Mouse (Mus musculus): Measurements from ENCODE around the gene Rras.

Rras gene

DNA sequence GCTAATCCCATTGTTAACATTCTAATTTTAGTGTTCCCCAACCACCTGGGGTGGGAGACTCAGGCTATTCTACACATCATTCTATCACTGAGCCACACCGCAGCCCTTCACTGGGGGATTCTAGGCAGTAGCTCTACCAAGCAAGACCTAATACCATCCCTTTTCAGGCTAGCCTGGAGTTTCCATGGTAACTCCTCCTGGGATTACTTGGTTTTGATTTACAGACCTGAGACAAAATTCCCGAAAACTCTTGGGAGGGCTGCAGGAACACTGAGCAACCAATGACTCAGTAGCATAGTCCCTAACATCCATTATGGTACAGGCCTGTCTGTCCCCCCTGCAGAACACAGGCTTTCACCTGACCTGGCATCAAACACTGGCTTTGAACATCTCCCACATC, 8.5 kb downstream of the Rras start:
- no peak for DNase-seq (ENCODE audit: low spot score)

DNA sequence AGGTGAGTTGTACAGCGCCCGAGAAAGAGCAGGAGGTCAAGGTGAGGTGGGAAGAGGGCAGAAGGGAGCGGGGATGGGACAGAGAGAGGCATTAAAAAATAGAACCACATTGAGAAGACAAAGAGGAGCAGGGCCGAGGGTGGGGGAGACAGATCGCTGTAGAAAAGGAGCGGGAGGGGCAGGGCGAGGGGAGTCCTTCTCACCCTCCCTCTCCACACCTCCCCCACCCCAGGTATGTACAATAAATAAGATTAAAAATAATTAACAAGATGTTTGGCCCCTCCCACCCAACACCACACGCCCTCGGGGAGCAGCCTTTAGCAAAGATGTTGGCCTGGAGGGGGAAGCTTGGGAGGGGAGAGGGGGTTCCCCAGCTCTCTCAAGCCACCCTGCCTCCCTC, 10.0 kb downstream of the Rras start:
- no peak for DNase-seq (ENCODE audit: low spot score)

DNA sequence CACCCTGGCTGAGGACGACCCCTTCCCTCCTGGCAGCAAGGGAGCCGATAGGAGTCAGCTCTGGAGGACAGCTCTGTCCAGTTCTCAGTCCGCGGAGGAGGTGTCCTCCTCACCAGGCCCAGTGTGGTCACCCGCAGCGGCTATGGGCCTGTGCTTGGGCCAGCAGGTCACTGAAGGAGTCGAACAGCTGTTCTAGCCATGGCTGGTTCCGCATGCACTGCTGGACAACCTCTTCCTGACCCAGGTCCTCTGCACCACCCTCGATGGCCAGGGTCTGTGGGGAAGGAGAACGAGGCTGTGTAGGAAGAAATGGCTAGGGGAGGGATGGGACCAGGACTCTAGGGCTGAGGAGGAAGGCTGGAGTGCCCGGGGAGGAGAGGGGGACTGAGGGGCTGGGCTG, 10.6 kb downstream of the Rras start:
- no peak for DNase-seq (ENCODE audit: low spot score)

DNA sequence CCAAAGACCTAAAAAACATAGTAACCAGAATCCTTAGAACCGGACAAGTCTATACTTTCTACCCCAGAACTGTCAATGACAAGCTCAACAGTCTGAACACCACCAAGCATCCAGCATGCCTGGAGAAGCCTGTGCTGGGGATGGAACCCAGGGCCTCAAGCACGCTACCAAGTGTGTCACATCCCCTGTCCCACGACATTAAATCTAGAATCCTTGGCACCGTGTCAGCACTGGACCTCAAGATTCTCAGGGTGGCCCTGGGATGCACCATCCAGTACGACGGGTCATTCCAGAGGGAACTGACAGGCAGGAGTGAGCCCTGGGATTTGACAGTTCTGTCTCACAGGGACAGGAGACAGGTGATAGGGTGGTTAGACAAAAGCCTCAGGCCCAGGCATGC, 12.2 kb downstream of the Rras start:
- no peak for DNase-seq (ENCODE audit: low spot score)

DNA sequence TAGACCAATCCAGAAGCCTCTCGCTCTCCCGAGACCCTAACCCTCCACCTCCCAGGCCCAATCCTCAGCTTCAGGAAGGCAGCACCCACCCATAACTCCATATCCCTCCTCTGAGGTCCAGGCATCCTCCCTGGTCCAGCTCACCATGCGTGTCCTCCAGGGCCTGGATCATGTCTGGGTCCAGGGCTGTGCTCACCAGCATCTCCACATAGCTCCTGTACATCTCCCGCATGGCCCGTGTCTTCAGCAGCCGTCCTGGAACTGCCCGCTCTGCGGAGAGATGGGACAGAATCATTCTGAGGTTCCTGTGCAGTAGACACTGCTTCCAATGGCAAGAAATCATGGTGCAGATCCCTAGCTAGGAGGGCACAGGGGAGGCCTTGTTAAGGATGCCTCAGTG, 13.1 kb downstream of the Rras start:
- DNase-seq (ENCODE audit: low spot score) = no peak

DNA sequence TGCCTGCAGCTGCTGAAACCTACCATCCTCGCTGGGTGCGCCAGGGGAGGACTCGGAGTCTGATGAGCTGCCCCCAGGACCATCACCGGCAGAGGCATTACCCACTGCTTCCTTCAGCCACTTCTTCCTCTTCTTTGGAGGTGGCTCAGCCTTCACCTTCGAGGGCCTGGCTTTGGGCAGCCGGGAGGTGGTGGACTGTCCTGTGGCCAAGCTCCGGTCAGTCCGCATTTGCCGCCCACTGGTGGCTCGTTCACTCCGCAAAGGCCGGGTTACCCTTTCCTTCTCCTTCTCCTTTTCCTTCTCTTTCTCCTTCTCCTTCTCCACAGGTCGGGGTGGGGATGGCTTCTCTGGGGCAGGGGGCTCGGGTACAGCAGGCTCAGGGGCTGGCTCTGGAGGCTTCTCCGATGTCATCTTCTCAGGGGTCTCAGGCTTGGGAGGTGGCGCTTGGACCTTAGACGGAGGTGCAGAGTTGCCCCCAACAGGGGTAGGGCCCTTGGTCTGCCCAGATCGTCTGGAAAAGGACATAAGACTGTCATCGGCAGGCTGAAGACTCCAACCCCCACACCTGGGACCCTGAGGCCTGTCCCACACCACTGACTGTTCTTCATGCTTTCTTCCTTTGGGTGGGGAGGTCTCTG, 16.1 kb downstream of the Rras start:
- DNase-seq (ENCODE audit: low spot score) = no peak

DNA sequence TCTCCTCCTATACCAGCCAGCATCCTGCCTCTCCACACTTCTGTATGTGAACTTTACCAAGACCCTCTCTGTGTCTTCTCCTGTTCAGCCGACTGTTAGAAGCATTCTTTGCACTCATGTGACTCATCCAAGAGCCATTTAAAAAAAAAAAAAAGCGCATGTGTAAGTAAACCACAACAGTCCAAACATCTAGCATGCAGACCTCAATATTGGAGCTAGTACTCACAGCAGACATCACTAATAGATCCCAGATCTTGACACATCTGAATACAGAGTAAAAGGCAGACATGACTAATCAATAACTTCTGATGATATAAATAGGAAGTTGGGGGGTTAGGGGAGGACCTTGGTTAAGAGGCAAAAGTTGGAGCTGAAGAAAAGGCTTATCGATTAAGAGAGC, 17.9 kb downstream of the Rras start:
- DNase-seq (ENCODE audit: low spot score) = no peak

DNA sequence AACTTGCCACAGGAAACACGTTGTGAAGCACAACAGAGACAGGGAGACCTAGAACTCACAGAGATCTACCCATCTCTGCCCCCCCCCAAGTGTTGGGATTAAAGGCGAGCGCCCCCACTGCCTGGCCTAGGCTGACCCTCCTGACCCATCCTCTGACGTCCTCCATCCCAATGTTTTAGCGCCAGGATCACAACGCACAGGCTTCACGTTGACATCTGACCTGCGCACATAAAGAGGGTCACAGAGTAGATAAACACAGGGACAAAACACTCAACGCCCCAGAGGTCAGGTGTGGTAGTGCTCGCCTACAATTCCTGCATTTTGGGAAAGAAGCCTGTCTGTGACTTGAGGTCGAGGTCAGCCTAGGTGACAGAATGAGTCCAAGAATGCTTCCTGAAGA, 18.9 kb downstream of the Rras start:
- DNase-seq (ENCODE audit: low spot score) = no peak

DNA sequence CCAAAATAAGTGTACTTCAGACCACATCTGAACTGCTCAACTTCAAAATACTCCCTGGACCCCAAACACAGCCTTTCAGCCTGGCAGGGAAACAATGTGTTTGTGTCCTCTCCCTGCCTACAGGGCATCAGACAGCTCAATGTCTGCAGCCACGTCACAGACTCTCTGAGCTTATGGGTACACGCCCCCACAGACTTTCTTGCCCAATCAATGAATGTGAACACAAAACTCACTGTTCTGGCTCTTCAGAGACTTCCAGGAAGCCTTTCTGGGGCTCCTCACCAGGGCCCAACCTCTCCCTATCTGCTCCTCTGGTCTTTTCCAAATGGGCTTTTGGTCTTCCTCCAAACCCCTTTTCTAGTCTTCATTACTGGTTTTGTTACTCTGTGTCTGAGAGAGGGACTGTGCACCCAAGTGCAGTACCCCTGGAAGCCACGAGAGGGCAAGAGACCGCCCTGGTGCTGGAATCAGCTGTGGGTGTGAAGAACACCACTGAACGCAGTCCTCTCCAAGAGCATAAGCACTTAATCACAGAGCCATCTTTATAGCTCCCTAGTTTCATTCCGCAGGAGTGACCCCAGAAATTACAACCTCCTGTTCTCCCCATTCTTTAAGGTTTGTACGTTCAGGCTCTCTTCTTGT, 20.1 kb downstream of the Rras start:
- no peak for DNase-seq (ENCODE audit: low spot score)

DNA sequence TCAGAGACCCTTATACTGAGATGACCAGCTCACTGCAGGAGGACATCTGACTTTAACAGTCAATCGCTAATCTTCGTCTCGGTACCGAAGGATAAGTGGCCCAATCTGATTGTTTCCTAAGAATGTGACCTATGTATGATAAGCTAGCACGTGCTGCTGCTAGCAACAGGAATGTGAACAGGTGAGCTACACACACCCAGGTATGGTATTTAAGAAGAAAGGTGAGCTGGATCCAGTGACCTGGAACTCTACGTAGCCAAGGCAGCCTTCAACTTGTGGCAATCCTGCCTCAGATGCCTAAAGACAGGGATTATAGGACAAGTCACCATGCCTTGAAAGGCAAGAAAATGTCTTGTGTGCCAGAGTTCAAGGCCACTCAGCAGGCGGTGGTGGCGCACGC, 20.6 kb downstream of the Rras start:
- no peak for DNase-seq (ENCODE audit: low spot score)

DNA sequence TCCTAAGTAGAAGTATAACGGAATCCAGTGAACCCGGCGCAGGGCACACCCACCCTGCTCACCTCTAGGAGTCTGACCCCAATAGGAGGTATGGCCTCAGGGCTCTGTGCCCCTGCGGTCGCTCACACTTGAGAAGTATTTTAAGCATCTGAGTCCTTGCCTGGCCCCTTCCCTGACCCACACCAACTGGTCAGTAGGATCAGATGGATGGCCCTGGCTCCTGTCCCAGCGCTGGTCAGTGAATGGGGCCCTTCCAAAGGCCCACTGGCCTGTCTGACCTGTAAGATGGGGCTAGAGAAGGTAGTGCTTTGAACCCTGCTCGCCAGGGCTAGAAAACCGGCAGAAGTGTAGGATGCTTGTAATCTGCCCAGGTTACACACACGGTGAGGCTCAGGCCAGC, 23.1 kb downstream of the Rras start:
- DNase-seq (ENCODE audit: low spot score) = no peak

DNA sequence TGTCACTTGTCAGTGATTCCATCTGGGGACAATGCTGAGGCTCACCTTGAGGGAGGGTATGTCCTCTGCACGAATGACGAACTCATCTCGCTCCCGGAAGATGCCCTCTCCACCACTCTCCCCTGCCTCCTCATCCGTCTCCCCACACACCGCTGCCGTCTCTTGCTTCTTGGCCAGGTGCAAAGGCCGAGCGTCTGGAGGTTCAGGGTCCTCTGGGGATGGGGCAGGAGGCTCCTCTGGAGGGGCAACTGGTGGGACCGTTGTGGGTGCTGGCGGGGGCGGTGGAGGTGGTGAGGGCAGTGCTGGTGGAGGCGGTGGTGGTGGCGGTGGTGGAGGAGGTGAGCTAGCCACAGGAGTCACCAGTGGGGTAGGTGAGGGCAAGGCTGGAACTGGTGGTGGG, 25.5 kb downstream of the Rras start:
- no peak for DNase-seq (ENCODE audit: low spot score)

DNA sequence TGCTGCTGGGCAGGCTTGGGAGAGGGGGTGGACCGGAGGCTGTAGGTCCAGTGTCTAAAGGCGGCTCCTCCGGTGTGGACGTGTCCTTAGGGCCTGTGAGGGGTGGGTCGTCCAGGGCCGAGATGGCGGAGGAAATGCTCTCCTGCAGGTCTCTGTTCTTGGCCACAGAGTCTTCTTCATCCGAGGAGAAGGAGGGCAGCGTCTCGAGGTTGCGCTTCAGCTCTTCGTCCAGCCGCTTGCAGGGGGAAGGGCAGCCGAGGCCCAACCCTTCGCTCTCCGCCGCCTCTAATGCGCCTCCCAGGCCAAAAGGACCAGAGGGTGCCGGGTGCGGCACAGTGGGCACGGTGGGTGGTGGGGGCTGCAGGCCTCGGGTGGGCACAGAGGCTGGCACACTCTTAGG, 28.0 kb downstream of the Rras start:
- no peak for DNase-seq (ENCODE audit: low spot score)

DNA sequence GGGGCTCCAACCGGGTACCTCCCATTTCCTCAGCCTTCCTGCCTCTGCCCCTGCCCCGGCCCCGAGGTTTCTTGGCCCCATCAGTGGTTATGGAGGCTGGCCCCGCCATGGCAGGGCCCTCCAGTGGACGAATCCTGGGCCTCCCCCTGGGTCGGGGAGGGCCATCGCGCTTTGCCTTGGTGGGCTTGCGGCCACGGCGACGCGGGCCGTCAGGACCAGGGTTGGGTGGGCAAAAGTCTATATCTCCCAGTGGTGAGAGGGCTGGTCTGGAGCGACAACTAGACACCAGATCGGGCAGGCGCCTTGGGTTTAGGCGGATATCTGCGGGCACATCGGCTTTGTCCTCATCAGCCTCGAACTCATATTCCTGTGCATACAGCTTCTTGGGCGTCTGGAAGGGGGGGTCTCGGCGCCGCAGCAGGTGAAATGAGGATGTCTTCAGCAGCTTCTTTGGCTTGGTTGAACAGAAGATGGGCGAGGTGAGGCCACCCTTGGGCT, 29.1 kb downstream of the Rras start:
- DNase-seq (ENCODE audit: low spot score) = no peak

DNA sequence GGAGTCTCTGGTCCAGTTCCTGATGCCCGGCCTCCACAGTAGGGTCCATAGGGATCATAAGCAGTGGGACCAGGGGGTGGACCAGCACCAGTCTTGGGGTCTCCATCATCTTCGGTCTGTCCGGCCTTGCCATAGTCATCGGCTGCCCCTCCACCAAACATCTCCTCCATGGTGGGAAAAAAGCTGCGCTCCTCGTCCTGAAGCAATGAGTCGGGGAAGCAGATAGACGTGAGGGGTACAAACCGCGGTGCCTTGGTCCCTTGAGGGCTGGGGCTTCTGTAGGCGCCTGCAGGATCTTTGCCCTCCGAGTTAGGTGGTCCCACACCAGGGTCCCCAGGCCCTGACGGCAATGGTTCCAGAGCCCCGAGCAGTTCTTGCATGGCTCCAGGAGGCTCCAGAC, 29.7 kb downstream of the Rras start:
- DNase-seq (ENCODE audit: low spot score) = no peak

DNA sequence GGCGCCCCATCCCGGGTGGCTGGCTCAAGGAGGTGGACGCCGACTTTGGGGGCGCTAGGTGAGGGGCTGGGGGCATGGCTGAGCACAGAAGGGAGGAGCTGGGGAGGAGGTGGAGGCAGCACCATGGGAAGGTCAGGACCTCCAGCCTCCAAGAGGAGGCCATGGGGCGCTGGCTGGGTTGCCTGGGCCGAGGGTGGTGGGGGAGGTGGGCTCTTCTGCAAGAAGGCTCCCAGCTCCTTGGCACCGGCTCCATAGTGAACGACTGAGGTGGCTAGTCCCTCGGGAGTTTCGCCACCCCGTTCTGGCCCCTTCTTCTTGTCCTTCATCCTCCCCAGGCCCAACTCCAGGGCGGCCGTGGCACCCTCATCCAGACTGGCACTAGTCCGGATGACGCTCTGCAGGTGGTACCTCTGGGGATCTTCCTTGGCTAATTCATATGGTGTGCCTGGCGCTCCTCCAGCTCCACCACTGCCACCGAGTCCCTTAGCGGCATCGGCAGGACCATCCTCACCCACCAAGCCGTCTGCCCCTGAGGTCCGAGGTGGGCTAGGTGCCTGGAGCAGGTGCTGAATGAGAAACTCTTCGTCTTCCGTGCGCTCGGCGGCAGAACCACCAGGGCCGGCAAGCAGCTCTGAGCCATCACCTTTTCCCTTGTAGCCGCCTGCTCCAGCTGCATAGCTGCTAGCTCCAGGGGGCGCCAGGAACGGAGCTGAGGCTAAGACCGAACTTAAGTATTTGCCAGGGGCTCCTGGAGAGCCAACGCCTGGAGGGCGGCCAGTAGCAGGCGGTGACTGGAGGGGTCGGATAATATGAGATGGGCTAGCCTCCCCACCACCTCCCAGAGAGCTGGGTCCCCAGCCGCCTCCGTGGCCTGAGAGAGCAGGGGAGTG, 30.5 kb downstream of the Rras start:
- no peak for DNase-seq (ENCODE audit: low spot score)

DNA sequence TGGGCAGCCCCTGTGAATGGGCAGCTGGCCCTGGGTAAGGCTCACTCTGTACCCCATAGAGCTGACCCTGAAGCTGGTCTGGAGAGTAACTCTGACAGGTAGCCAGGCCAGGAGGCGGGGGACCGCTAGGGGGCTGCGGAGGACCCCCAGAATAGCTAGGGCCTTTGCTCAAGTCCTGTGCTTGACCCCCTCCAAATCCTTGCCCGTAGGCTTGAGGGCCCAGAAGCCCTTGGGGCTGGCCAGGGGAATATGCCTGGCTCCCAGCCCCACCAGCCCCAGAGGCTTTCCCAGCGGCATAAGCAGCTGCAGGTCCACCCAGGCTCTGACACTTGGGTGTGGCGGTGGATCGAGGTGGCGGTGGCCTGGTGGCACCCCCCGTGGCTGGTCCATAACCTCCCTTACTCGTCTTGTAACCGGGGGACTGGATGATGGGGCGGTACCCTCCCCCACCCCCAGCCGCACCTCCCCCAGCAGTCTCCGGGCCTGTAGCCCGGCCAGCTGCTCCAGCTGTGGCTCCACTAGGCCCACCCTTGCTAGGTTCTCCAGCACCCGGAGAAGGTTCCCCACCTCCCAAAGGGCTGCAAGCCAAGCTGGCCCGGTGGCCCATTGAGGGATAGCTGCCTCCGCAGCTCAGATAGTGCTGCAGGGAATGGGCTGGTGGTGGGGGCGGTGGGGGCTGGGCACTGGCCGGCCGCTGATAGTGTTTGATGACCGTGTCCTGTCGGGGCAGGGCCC, 31.3 kb downstream of the Rras start:
- no peak for DNase-seq (ENCODE audit: low spot score)

DNA sequence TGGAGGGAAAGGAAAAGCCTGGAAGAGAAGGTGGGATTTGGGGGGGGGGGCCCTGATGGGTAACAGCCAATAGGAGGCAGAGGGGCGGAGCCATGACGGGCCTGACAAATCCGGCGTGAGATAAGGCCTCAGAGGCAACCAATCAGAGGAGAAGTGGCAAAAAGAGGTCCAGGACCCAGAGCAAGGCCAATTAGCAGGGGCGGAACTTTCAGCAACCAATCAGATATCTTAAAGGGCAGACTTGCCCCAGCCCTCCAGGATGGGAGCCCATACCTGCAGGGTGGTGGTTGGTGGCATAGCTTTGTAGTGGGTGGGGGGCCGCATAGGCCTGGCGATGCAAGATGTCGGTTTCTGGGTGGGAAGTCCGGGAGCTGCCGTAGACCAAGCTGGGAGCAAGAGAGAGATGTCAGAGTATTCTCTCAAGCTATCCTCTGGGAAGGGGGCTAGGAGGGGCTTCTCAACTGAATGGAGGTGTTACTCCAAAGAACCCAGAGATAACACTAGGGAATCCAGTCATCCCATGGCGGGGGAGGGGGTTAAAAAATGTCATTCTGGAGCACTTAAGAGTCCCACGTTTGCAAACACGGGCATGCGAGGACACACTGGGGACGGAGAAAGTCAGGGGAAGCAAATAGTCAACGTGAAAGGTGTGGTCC, 33.3 kb downstream of the Rras start:
- DNase-seq (ENCODE audit: low spot score) = peak; percentile 68

DNA sequence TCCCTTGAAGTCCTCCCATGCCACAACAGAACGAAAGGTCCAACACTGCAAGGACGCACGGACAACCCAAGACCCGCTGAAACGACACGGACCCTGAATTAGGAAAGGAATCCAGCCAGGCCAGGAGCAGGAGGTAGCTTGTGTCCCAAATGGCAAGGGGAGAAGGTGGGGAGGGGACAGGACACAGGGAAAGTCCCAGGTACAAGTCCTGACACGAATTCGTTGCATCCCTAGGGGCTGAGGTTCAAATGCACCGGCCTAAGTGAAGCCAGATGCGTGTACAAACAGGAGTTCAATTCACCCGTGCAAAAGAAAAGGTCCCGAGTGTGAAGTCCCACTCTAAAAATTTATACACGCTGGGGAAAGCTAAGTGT, 33.8 kb downstream of the Rras start:
- DNase-seq (ENCODE audit: low spot score) = no peak

DNA sequence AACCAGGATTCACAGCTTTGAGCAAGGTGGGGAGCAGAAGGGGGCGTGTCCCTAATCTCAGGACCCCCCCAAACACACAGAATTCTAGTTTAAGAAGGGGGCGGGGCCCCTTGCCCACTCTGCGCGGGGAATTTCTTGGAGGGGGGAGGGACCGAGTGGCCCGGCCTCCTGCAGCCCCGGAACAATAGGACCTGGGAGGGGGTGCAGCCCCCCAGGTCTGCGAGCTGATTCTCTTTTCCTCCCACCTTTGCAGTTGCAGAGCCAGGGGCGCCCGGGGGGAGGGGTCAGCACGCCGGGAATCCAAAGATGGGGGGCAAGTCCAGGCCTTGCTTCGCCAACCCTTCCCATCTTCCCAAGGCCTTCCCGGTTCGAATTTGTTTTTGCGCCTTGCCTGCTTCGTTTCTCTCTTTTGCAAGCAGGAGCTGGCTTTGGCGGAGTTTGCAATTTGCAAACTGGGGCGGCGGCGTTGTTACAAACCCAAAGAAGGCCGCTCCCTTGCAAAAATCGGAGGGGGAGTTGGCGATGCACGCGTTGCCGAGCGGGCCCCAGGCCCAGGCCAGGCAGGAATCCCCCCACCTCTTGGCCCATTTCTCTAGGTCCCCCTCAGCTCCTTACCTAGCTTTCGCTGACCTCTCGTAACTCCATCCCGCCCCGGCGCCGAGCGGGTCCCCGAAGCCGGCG, 34.6 kb downstream of the Rras start:
- peak; percentile 52 for DNase-seq (ENCODE audit: low spot score)

DNA sequence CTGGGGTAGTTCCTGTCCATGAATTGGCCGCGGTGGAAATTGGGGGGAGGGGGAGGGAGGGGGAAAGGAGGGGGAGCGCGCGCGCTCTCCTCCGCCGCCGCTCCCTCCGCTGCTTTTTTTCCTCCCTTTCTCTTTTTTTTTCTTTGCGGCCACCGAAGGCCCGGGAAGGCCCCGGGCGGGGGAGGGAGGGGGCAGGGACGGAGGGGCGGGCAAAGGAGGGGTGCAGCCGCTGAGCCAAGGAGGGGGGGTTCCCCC, 35.0 kb downstream of the Rras start, which contains the start of gene Prr12:
Prr12 (minus strand) TSS at position 20 of the 255 bp plus-strand sequence.
- no peak for DNase-seq (ENCODE audit: low spot score)
